Mouse (Mus musculus): ENCODE measurements around the gene Htra2. TPM values are rescaled to one million over a fixed set of nuclear protein-coding genes. Genes with fewer than 3 reads are reported as not detected.

Gene Htra2
- polyA plus RNA-seq (2012; rRNA removed): 57.6 and 58.2 TPM in 2 replicates

- H3K4me3 ChIP-seq (replicated peaks; ENCODE audit: insufficient read depth, low read depth, low read length): peak within 1 kb of the TSS; percentile 83
- TF ChIP-seq CTCF (IDR thresholded peaks at IDR 0.05; ENCODE audit: borderline replicate concordance, insufficient read depth, low read depth, low read length) (peak; percentile 5; the same call in 1 of the 2 replicates), POLR2A (IDR thresholded peaks at IDR 0.05; ENCODE audit: borderline replicate concordance, insufficient read depth, low read length) (no peak)
- under 1% methylated on average over 50 of the region's 50 CpGs for WGBS
- H3K27me3 ChIP-seq (ENCODE audit: control insufficient read depth, insufficient read depth, low read length): no peaks in the 10 kb centered on the region
- peak within 1 kb of the TSS; percentile 77 for H3K27ac ChIP-seq (ENCODE audit: insufficient read depth, low read length)
- DNase-seq: no peak
- H3K4me1 ChIP-seq (ENCODE audit: control insufficient read depth, insufficient read depth, low read length): peaks cover 14% of the 10 kb centered on the region
Measured at GRCm38 (mm10) chr6:83054871-83055431, at the start of gene Htra2. Htra2 (minus strand) TSS chr6:83055273.

GRCm38 (mm10) chr6:83104158-83104557 is 49.1 kb upstream of the Htra2 start:
- H3K27ac ChIP-seq (ENCODE audit: insufficient read depth, low read length): no peak overlapping the region
- no peaks in the 10 kb centered on the region for H3K27me3 ChIP-seq (ENCODE audit: control insufficient read depth, insufficient read depth, low read length)
- 31% methylated on average over 4 of the region's 4 CpGs for WGBS
- no peak for TF ChIP-seq CTCF (IDR thresholded peaks at IDR 0.05; ENCODE audit: borderline replicate concordance, insufficient read depth, low read depth, low read length)
- TF ChIP-seq POLR2A (IDR thresholded peaks at IDR 0.05; ENCODE audit: borderline replicate concordance, insufficient read depth, low read length): no peak
- peaks cover 20% of the 10 kb centered on the region for H3K4me1 ChIP-seq (ENCODE audit: control insufficient read depth, insufficient read depth, low read length)
- no peak overlapping the region for H3K4me3 ChIP-seq (replicated peaks; ENCODE audit: insufficient read depth, low read depth, low read length)
- no peak for DNase-seq

- DNase-seq: no peak
- Histone ChIP-seq H3K4me3 (replicated peaks; ENCODE audit: insufficient read depth, low read depth, low read length) (no peak overlapping the region), H3K27me3 (ENCODE audit: control insufficient read depth, insufficient read depth, low read length) (no peaks in the 10 kb centered on the region), H3K4me1 (ENCODE audit: control insufficient read depth, insufficient read depth, low read length) (peaks cover 20% of the 10 kb centered on the region), H3K27ac (ENCODE audit: insufficient read depth, low read length) (no peak overlapping the region)
- WGBS: 54% methylated on average over 11 of the region's 11 CpGs
- TF ChIP-seq POLR2A (IDR thresholded peaks at IDR 0.05; ENCODE audit: borderline replicate concordance, insufficient read depth, low read length): no peak
- TF ChIP-seq CTCF (IDR thresholded peaks at IDR 0.05; ENCODE audit: borderline replicate concordance, insufficient read depth, low read depth, low read length): no peak
Measured at GRCm38 (mm10) chr6:83103130-83103650, 48.1 kb upstream of the Htra2 start.

GRCm38 (mm10) chr6:83101688-83102556 is 46.8 kb upstream of the Htra2 start:
- TF ChIP-seq POLR2A (IDR thresholded peaks at IDR 0.05; ENCODE audit: borderline replicate concordance, insufficient read depth, low read length): 0 out of 2 replicates have a peak, but pooled peaks have one; percentile 9
- TF ChIP-seq CTCF (IDR thresholded peaks at IDR 0.05; ENCODE audit: borderline replicate concordance, insufficient read depth, low read depth, low read length): no peak; the same call in 1 of the 2 replicates
- peak overlapping the region; percentile 63 for H3K27ac ChIP-seq (ENCODE audit: insufficient read depth, low read length)
- no peaks in the 10 kb centered on the region for H3K27me3 ChIP-seq (ENCODE audit: control insufficient read depth, insufficient read depth, low read length)
- WGBS: under 1% methylated on average over 74 of the region's 74 CpGs
- DNase-seq: peak; percentile 58 to 60
- peaks cover 14% of the 10 kb centered on the region for H3K4me1 ChIP-seq (ENCODE audit: control insufficient read depth, insufficient read depth, low read length)
- H3K4me3 ChIP-seq (replicated peaks; ENCODE audit: insufficient read depth, low read depth, low read length): peak overlapping the region; percentile 78

GRCm38 (mm10) chr6:83101316-83101687 is 46.2 kb upstream of the Htra2 start, which contains the start of the genes Ccdc142 and Gm42688:
Ccdc142 (plus strand) TSS chr6:83101601.
Gm42688 (plus strand) TSS chr6:83101617.
- DNase-seq: peak; percentile 92 to 94
- Histone ChIP-seq H3K27me3 (ENCODE audit: control insufficient read depth, insufficient read depth, low read length) (no peaks in the 10 kb centered on the region), H3K4me1 (ENCODE audit: control insufficient read depth, insufficient read depth, low read length) (peaks cover 14% of the 10 kb centered on the region), H3K4me3 (replicated peaks; ENCODE audit: insufficient read depth, low read depth, low read length) (peak within 1 kb of the TSS; percentile 78), H3K27ac (ENCODE audit: insufficient read depth, low read length) (peak within 1 kb of the TSS; percentile 63)
- TF ChIP-seq POLR2A (IDR thresholded peaks at IDR 0.05; ENCODE audit: borderline replicate concordance, insufficient read depth, low read length) (peak; percentile 77), CTCF (IDR thresholded peaks at IDR 0.05; ENCODE audit: borderline replicate concordance, insufficient read depth, low read depth, low read length) (peak; percentile 62)
- WGBS: under 1% methylated on average over 25 of the region's 25 CpGs

- Histone ChIP-seq H3K27ac (ENCODE audit: insufficient read depth, low read length) (no peak overlapping the region), H3K4me3 (replicated peaks; ENCODE audit: insufficient read depth, low read depth, low read length) (no peak overlapping the region), H3K27me3 (ENCODE audit: control insufficient read depth, insufficient read depth, low read length) (no peaks in the 10 kb centered on the region), H3K4me1 (ENCODE audit: control insufficient read depth, insufficient read depth, low read length) (peaks cover 11% of the 10 kb centered on the region)
- no peak for DNase-seq
- 75% methylated on average over 2 of the region's 2 CpGs for WGBS
- TF ChIP-seq CTCF (IDR thresholded peaks at IDR 0.05; ENCODE audit: borderline replicate concordance, insufficient read depth, low read depth, low read length) (no peak), POLR2A (IDR thresholded peaks at IDR 0.05; ENCODE audit: borderline replicate concordance, insufficient read depth, low read length) (no peak)
Measured at GRCm38 (mm10) chr6:83098411-83098810, 43.3 kb upstream of the Htra2 start.

- no peak for TF ChIP-seq CTCF (IDR thresholded peaks at IDR 0.05; ENCODE audit: borderline replicate concordance, insufficient read depth, low read depth, low read length)
- no peak for TF ChIP-seq POLR2A (IDR thresholded peaks at IDR 0.05; ENCODE audit: borderline replicate concordance, insufficient read depth, low read length)
- 42% methylated on average over 6 of the region's 6 CpGs for WGBS
- H3K4me1 ChIP-seq (ENCODE audit: control insufficient read depth, insufficient read depth, low read length): no peaks in the 10 kb centered on the region
- no peak overlapping the region for H3K4me3 ChIP-seq (replicated peaks; ENCODE audit: insufficient read depth, low read depth, low read length)
- H3K27ac ChIP-seq (ENCODE audit: insufficient read depth, low read length): no peak overlapping the region
- no peaks in the 10 kb centered on the region for H3K27me3 ChIP-seq (ENCODE audit: control insufficient read depth, insufficient read depth, low read length)
- DNase-seq: no peak
Measured at GRCm38 (mm10) chr6:83095968-83096367, 40.9 kb upstream of the Htra2 start.
